Mouse (Mus musculus) cerebellum, adult 18-20 months (tissue): Measurements from ENCODE around the gene Mbtps2.

ENCODE experiments used
- DNase-seq, 2 experiments: peaks; one replicate each; pipeline ENCODE4 v3.0.0; 2021

The Mbtps2 gene

GRCm38 (mm10) chrX:157500004-157500403 lies 98.5 kb downstream of the Mbtps2 start:
- DNase-seq = no peak

GRCm38 (mm10) chrX:157493159-157493558 lies 105.4 kb downstream of the Mbtps2 start:
- no peak for DNase-seq

- peak; percentile 57 to 67 for DNase-seq
Observed at GRCm38 (mm10) chrX:157491944-157492726, 106.4 kb downstream of the Mbtps2 start, which contains the start of gene Sms. TSS of gene Sms (minus strand) at chrX:157492287.

- peak; percentile 40 to 69 for DNase-seq
Observed at GRCm38 (mm10) chrX:157491145-157491935, 107.2 kb downstream of the Mbtps2 start.

GRCm38 (mm10) chrX:157490769-157491144 lies 107.8 kb downstream of the Mbtps2 start:
- peak; percentile 21 to 26 for DNase-seq

- peak in 1 of 2 experiments; percentile 4 for DNase-seq
Observed at GRCm38 (mm10) chrX:157489871-157490721, 108.4 kb downstream of the Mbtps2 start.

GRCm38 (mm10) chrX:157488831-157489230 lies 109.7 kb downstream of the Mbtps2 start:
- peak in 1 of 2 experiments; percentile 13 for DNase-seq

GRCm38 (mm10) chrX:157486765-157487164 lies 111.8 kb downstream of the Mbtps2 start:
- peak; percentile 52 to 58 for DNase-seq
